Mouse (Mus musculus): Measurements from ENCODE around the gene Gsdmc3.
"Not testable (repeated sequence)": the region's sequence is repeated elsewhere in the genome, so short reads cannot be mapped to it uniquely, and the experiment has no call there.

DNA sequence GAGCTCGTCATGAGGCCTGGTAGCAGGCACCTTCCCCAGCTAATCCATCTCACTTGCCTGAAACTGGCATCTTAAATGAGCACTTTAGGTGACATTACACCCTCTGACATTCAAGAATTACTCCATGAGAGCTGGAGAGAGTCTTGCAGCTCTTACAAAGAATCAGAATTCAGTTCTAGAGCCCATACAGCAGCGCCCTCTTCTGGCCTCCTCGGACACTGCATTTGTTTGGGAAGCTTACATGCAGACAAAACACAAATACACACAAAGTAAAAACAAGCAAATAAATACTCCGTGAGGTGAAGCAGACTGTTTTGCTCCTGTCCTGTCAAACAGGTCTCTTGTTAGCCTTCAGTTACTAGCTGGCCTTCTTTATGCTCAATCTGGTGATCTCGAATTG, 16.4 kb downstream of the Gsdmc3 start:
- TF ChIP-seq CTCF (IDR thresholded peaks at IDR 0.05; ENCODE audit: low read depth): peak; percentile 42
- TF ChIP-seq EP300 (IDR thresholded peaks at IDR 0.05; ENCODE audit: low read depth): not testable (repeated sequence)
